Mouse (Mus musculus) olfactory bulb, adult 2 months (tissue): ENCODE data around the gene Exosc6.
"Not testable (repeated sequence)": the region's sequence is repeated elsewhere in the genome, so short reads cannot be mapped to it uniquely, and the experiment has no call there.

Experiments used
- CTCF ChIP-seq: fragments of 200-500 bp; IDR thresholded peaks from 2 replicates; pipeline ENCODE4 v1.5.1; 2012; ENCODE audit warnings: low read depth, mild to moderate bottlenecking, low read length, moderate library complexity; ENCODE audit not compliant: insufficient read depth
- POLR2A ChIP-seq: fragments of 200-500 bp; IDR thresholded peaks from 2 replicates; pipeline ENCODE4 v1.6.1; 2012; ENCODE audit warnings: mild to moderate bottlenecking, low read depth, low read length, moderate library complexity; ENCODE audit not compliant: insufficient read depth

DNA sequence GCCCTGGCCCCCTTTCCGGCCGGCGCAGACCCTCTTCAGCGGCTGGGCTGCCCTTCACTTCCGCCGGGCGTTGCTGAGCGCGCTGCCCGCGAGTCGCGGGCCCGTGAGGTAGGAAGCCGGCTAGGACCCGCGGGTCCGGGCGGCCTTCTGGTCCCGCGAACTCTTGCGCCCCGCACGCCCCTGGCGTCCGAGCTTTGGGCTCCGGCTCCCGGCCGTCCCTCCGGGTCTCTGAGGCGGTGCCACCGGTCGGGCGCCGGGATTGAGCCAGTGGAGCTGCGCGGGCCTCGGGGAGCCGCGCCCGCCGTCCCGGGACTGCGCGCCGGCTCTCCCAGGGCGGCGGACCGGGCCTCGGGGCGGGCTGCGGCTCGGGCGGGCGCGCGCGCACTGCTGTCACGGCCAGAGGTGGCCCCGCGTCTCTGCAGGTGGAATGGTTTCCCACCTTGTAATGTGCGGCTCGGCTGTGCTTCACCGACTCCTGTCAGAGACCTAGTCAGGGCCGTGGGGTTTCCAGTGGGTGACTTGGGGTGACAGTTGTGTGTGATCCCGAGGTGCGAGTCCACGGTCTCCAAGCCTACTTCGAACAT lies 38.7 kb downstream of the Exosc6 start:
- TF ChIP-seq POLR2A, CTCF: not testable (repeated sequence)
